Mouse (Mus musculus): ENCODE measurements around the gene Mtfr1l. TPM values are rescaled to one million over a fixed set of nuclear protein-coding genes. Genes with fewer than 3 reads are reported as not detected.

The Mtfr1l gene
- total RNA-seq, 2 experiments from 2014 or later: 69.3 to 72.5 TPM

DNA sequence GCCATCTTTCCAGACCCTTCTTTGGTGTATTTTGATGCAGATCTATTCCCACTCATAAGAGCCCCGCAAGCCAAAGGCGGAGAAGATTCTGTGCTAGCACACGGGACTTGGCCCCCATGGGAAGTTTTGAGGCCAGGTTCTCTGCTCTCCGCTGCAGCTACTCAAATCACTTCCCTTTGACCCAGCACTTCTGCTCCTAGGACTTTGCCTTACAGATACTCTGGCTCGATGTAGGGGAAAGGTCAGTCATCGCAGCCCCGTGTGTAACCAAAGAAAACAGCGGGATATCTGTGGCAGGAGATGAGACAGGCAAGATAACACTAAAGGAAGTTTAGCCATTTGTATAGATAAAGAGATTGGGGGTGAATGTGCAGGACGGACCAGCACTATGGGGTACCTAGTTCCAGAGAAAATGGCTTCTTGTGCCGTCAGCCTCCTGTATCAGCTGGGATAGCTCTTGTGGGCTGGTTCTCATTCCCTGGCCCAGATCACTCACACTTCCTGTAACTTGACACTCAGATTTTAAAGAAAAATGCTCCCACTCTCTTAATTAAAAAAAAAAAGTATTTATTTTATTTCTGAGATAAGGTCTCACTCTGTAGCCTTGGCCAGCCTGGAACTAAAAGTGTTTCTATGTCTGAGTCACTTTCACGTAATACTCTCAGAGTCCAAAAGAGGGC, 45.1 kb downstream of the Mtfr1l start:
- TF ChIP-seq CTCF (conservative IDR thresholded peaks at IDR 0.05): peak; percentile 35; the same call in 1 of the 2 replicates
- Histone ChIP-seq H3K27ac (no peak overlapping the region), H3K4me3 (no peak overlapping the region)
- DNase-seq (ENCODE audit: low spot score in 2 of 2): no peak

DNA sequence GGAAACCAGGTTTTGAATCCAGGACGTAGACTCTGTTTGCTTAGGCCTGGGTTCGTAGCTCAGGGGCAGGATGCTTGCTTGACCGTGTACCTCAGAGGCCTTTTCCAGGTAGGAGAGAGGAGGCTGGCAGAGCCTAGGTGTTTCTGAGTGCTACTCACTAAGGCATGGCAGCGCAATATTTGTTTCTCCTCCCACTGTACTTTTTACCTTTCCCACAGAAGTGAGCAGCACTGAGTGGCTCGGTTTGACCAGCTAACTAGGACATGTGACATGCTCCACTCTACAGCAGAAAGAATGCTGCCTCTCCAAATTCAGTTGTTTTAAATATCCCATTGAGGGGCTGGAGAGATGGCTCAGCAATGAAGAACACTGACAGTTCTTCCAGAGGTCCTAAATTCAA, 47.0 kb downstream of the Mtfr1l start:
- no peak for TF ChIP-seq CTCF (conservative IDR thresholded peaks at IDR 0.05)
- Histone ChIP-seq H3K27ac (no peak overlapping the region), H3K4me3 (no peak overlapping the region)
- no peak for DNase-seq (ENCODE audit: low spot score in 2 of 2)

DNA sequence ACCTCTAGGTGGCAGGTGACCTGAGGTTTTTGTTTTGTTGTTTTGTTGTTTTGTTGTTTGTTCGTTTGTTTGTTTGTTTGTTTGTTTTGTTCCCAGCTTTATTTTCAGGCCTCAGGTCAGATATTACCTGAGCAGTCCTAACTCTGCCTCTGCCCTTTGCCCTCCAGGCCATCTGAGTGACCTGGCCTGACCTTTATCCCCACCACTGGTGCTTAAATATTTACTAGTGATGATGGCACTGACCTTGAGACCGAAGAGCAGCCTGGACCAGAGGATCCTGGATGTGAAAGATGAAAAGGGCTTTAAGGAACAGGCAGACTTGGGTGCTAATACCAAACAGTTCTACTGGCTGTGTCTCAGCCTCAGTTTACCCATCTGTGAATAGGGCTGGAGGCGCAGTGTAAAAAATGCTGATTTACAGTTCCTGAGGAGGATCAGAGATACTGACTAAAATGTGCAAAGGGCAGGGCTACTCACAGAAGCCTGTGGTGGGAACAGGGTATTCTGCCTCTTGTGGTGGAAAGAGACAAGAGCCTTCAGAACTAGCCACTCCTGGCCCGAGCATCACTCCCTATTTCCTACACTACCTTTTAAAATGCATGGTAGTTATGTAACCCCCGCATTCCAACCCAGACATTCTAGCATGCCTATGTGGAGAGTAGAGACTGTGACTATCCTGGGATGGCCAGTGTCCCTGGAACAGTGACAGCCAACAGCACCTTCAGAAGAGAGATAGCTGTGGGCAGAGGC, 49.9 kb downstream of the Mtfr1l start:
- no peak overlapping the region for H3K27ac ChIP-seq
- TF ChIP-seq CTCF (conservative IDR thresholded peaks at IDR 0.05): peak; percentile 60

DNA sequence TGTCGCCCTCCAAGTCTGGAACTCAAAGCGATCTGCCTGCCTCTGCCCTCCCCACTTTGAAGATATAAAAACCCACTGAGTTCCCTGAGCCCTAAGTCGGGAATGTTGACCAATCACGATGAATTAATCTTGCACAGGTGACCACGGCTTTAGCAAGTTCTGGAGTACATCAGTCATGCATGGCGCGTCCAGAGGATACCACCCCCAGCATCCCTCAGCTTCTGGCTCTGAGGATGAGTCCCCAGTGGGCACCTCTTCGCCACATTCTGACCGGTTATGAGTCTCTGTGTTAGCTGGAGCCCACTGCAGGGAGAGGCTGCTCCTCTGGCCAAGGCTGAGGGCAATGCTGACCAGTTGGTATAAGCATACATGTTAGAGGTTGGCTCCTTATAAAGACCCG, 51.0 kb downstream of the Mtfr1l start:
- peak overlapping the region; percentile 98 for H3K27ac ChIP-seq
- DNase-seq (ENCODE audit: low spot score in 2 of 2): no peak

More for the DNA sequence above, 49.9 kb downstream of the Mtfr1l start:
- H3K4me3 ChIP-seq: no peak overlapping the region
- no peak for DNase-seq (ENCODE audit: low spot score in 2 of 2)

DNA sequence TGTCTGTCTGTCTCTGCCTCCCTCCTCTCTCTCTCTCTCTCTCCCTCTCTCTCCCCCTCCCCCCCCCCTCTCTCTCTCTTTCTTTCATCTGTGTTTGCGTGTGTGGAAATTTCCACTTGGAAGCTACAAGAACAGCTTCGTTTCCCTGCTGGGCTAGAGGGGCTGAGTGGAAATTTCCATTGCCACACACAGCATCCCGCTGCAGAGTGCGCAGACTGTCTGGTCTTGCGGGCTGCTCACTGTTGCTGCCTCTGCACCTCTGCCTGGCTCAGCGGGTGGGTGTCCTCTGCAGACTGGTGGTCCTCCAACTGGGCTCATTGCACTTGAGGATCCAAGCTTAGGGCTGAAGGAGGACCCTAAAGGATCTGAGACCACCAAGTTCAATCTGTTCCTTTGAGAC, 51.5 kb downstream of the Mtfr1l start:
- DNase-seq (ENCODE audit: low spot score in 2 of 2): peak; percentile 65 to 85
- Histone ChIP-seq H3K27ac (peak overlapping the region; percentile 98), H3K4me3 (0 out of 2 replicates have a peak overlapping the region, but pooled peaks have one; percentile 27)
- TF ChIP-seq CTCF (conservative IDR thresholded peaks at IDR 0.05): no peak

More for the DNA sequence above, 51.0 kb downstream of the Mtfr1l start:
- no peak overlapping the region for H3K4me3 ChIP-seq
- no peak for TF ChIP-seq CTCF (conservative IDR thresholded peaks at IDR 0.05)

DNA sequence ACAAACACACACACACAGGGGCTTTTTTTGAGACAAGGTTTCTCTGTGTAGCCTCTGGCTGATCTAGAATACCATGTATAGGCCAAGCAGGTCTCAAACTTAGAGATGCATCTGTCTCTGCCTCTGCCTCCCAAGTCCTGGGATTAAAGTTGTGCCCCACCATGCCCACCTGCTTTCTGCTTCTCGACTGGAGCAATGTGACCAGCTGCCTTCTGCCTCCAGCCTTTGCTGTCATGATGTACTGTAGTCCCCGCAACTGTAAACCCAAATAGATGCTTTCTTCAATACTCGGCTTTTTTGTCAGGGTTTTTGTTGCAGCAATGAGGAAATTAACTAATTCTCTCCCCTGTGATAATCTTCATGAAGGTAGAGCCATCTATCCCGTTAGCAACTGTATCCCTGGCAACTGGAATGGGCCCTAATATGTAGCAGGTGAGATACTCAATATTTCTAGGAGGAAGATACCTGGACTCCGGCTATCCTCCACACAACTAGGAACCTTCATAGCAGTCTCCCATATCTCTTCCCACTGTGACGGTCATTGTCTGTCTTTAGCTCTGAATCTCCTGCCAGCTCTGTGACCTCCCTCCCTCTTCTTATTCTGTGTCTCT, 52.0 kb downstream of the Mtfr1l start:
- DNase-seq (ENCODE audit: low spot score in 2 of 2): no peak
- TF ChIP-seq CTCF (conservative IDR thresholded peaks at IDR 0.05): no peak
- Histone ChIP-seq H3K27ac (peak overlapping the region; percentile 98), H3K4me3 (no peak overlapping the region)

DNA sequence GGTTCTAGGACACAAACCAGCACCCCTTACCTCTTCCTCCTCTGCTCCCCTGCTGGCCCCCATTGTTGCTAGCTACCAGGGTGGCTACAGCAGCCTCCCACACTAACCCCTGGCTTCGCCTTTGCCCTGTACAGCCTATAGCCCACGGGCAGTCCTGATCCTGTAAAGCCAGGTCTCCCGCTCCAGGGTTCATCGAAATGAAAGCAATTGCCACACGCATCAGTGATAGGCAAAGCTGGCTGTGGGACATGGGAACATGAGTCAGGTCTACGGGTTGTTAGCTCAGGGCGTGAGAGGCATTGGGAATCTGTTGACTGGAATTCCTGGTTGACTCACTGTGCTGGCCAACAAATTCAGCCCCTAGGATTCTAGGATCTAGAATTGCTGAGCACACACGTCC, 52.7 kb downstream of the Mtfr1l start:
- Histone ChIP-seq H3K4me3 (no peak overlapping the region), H3K27ac (peak overlapping the region; percentile 98)
- no peak for TF ChIP-seq CTCF (conservative IDR thresholded peaks at IDR 0.05)
- DNase-seq (ENCODE audit: low spot score in 2 of 2): no peak

DNA sequence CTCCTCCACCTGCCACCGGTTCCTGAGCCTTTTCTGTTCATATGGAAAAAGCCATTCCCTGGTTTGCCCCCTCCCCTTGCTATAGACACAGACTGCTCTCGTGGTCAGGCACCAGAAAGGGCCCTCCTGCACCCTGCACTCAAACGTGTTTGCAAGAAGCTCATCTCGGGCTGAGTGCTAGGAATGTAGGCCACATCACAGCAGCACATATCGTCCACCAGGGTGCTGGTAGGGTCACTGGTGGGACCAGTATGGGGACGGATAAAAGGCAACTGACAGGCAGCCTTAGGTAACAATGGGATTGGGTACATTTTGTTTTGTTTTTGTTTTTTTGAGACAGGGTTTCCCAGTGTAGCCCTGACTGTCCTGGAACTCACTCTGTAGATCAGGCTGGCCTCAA, 53.9 kb downstream of the Mtfr1l start:
- H3K27ac ChIP-seq: no peak overlapping the region
- no peak for DNase-seq (ENCODE audit: low spot score in 2 of 2)
- no peak for TF ChIP-seq CTCF (conservative IDR thresholded peaks at IDR 0.05)
- H3K4me3 ChIP-seq: no peak overlapping the region

DNA sequence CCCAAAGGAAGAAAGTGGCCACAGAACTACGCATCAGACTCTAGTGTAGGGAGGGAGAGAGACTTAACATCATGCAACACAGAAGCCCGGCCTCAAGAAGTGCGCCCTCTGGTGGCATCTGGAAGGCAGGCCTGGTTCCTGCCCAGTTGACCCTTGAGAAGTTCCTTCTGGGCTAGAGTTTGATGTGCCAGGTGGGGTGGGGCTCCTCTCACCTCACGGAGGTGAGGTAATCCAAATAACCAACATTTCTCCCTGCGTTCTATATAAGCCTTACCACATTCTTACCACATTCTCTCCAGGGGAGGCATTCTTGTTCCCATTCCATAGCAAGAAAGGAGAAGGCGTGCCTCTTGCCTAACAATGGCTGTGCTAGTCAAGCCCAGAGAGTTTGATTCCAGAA, 54.3 kb downstream of the Mtfr1l start:
- no peak overlapping the region for H3K4me3 ChIP-seq
- DNase-seq (ENCODE audit: low spot score in 2 of 2): peak; percentile 63 to 81
- peak; percentile 95 for TF ChIP-seq CTCF (conservative IDR thresholded peaks at IDR 0.05)
- no peak overlapping the region for H3K27ac ChIP-seq

DNA sequence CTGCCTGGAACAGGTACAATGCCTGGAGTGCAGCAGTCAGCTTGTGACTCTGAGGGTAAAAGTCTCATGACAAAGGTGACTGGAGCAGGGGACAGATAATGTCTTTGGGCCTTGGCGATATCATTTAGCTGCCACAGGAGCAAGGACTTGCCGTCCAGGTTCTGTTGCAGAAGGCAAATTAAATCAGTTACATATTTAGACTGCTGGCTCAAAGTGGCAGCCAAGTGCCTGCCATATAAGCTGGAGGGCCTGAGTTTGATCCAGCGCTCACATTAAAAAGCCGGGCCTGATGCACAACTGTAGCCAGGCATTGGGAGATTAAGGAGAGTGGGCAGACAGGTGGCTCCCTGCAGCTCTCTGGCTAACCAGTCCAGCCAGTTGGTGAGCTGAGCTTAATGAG, 55.3 kb downstream of the Mtfr1l start:
- Histone ChIP-seq H3K27ac (no peak overlapping the region), H3K4me3 (no peak overlapping the region)
- DNase-seq (ENCODE audit: low spot score in 2 of 2): no peak
- TF ChIP-seq CTCF (conservative IDR thresholded peaks at IDR 0.05): no peak

DNA sequence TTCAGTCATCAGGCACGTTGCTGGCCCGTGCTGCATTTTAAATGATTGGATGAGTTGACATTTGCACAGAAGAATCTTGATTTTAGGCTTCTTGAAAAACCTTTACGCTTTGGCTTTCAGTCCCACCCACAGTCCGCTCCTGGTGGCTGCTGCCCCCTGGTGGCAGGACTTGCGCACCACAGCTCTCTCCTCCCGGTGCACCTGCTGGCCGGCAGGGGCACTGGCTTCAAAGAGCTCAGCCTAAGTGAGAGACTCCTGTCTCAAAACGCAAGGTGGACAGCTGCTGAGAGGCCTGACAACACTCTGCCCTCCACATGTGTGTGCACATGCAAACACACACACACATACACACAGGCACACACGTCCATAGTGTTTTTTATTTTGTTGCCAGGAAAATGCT, 57.2 kb downstream of the Mtfr1l start:
- Histone ChIP-seq H3K27ac (peak overlapping the region; percentile 87), H3K4me3 (peak overlapping the region; percentile 30; the same call in 1 of the 2 replicates)
- peak; percentile 100 for TF ChIP-seq CTCF (conservative IDR thresholded peaks at IDR 0.05)
- DNase-seq (ENCODE audit: low spot score in 2 of 2): peak; percentile 90 to 98

DNA sequence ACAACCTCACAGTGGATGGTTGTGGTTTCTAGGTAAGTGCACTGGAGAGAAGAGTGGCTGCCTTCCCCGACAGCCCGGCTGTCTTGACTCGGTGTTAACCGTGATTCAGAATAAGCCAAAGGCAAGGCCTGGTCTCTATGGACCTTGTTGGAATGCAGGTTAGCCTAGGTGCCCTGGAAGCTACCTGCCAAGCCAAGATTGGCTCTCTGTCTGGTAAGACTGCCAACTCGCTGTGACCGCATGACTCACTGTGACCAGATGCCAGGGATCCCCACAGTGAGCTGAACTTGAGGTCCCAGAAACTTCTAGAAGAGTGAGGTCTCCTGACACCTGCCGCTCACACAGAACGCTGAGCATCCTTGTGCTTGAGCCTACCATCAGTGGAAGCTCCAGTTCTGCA, 58.3 kb downstream of the Mtfr1l start:
- TF ChIP-seq CTCF (conservative IDR thresholded peaks at IDR 0.05): no peak
- no peak overlapping the region for H3K4me3 ChIP-seq
- peak overlapping the region; percentile 87 for H3K27ac ChIP-seq
- no peak for DNase-seq (ENCODE audit: low spot score in 2 of 2)

Small RNA genes within 50 kb of the gene (microRNA-seq; reads per million reads assigned to microRNA genes)
- gene Mir6403: 0 reads per million in 2 experiments

Other genes starting within 250 kb of the Mtfr1l start
- 10 to 100 TPM; 16.9 to 18.6 TPM for gene Pdik1l, start 247.5 kb downstream of the Mtfr1l start, total RNA-seq (2021)
- not detected for gene Trim63, start 220.3 kb downstream of the Mtfr1l start, total RNA-seq (2021)
- not detected for gene Slc30a2, start 192.2 kb downstream of the Mtfr1l start, total RNA-seq (2021)
- 10 to 100 TPM; 44.7 to 46.5 TPM for gene Extl1, start 151.5 kb downstream of the Mtfr1l start, total RNA-seq (2021)
- gene Pafah2, start 139.1 kb downstream of the Mtfr1l start, total RNA-seq (2021): 1 to 10 TPM; 6.6 to 9.0 TPM
- gene Stmn1, start 67.1 kb downstream of the Mtfr1l start, total RNA-seq (2021): 100 to 1,000 TPM; 362 to 369 TPM
- gene Paqr7, start 38.7 kb downstream of the Mtfr1l start, total RNA-seq (2021): 10 to 100 TPM; 60.2 to 64.7 TPM
- under 1 TPM; 0.56 to 0.67 TPM for gene Aunip, start 24.4 kb downstream of the Mtfr1l start, total RNA-seq (2021)
- 10 to 100 TPM; 17.3 to 19.7 TPM for gene Selenon, start 16.8 kb upstream of the Mtfr1l start, total RNA-seq (2021)
- 10 to 100 TPM; 22.1 to 25.1 TPM for gene Man1c1, start 168.9 kb upstream of the Mtfr1l start, total RNA-seq (2021)
- 1 to 10 TPM; 2.0 to 3.0 TPM for gene Ldlrap1, start 232.6 kb upstream of the Mtfr1l start, total RNA-seq (2021)

Measured in layer of hippocampus, adult 2 months (tissue).